Mouse (Mus musculus): Measurements from ENCODE around the gene Hoxd11.

- TF ChIP-seq CTCF (IDR thresholded peaks at IDR 0.05; ENCODE audit: insufficient read depth, low read length): no peak
- no peak for TF ChIP-seq POLR2A (IDR thresholded peaks at IDR 0.05; ENCODE audit: borderline replicate concordance, extremely low read depth, low read depth, low read length)
Measured at GRCm38 (mm10) chr2:74659507-74660005, 19.8 kb upstream of the Hoxd11 start, which contains the start of gene Evx2.
